Mouse (Mus musculus) lung, postnatal 0 days (tissue): ENCODE measurements around the gene Cfap161.

Experiments used
- CTCF ChIP-seq: IDR thresholded peaks from 2 replicates; pipeline ENCODE4 v1.5.1; 2016; ENCODE audit warnings: antibody characterized with exemption, mild to moderate bottlenecking
- EP300 ChIP-seq: IDR thresholded peaks from 2 replicates; pipeline ENCODE4 v1.6.1; 2016; ENCODE audit warnings: antibody characterized with exemption, mild to moderate bottlenecking, control low read depth

GRCm38 (mm10) chr7:83794006-83794683, 535 bp downstream of the Cfap161 start:
- TF ChIP-seq EP300: no peak
- no peak for TF ChIP-seq CTCF
